Mouse (Mus musculus): Measurements from ENCODE around the gene Prdm1. TPM values are rescaled to one million over a fixed set of nuclear protein-coding genes. Genes with fewer than 3 reads are reported as not detected.

Prdm1 gene
- polyA plus RNA-seq, 1 experiment from 2014 or later = 2.8 TPM

DNA sequence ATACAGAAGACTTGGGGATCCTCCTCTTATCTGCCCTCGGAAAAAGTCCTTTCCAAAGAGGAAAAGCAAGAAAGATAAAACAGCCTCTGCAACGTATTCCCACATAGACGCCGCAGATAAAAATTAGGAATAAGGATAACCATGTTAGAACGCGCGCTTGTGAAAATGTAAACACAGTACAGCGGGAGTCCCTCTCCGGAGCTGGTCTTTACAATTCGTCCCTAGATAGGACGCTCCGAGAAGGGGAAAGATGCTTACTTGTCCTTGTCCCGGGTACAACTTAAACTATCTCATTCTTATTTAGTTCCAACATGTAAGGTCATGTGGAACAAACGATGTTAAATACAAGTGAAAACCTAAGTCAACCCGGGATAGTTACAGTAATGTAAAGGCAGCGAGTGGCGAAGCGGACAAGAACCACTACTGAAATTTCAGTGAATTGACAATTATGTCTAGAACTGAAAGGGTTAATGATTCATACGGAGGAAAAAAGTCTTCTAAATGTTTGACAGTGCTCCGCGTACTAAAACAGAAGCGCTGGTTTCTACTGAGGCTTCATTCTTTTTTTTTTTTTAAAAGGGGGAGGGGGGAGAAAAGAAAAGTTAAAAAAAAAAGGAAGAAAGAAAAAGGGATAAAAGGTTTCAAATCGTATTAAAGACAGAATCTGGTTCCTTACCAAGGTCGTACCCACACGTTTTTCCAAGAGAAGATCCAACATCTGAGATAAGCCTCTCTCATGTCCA is 70.3 kb downstream of the Prdm1 start:
- no peaks in the 10 kb centered on the region for H3K36me3 ChIP-seq (ENCODE audit: control insufficient read depth, insufficient read depth, low read length)
- under 1% methylated on average over 25 of the region's 25 CpGs for WGBS
- H3K27ac ChIP-seq (ENCODE audit: low read length) = no peak overlapping the region
- H3K4me3 ChIP-seq (ENCODE audit: low read depth, low read length) = peak overlapping the region; percentile 46
- no peaks in the 10 kb centered on the region for H3K9me3 ChIP-seq (ENCODE audit: control insufficient read depth, low read depth, low read length)
- peak overlapping the region; percentile 77 for H3K4me2 ChIP-seq (replicated peaks; ENCODE audit: low read depth, low read length)
- ATAC-seq (ENCODE audit: insufficient number of reproducible peaks, insufficient read depth, low FRiP score, low read depth) = no peak
- peaks cover 3% of the 10 kb centered on the region; the same call in 1 of the 2 replicates for H3K4me1 ChIP-seq (ENCODE audit: control insufficient read depth, insufficient read depth, low read length)
- no peaks in the 10 kb centered on the region; the same call in 1 of the 2 replicates for H3K27me3 ChIP-seq (ENCODE audit: control insufficient read depth, insufficient read depth, low read length)
- H3K9ac ChIP-seq (replicated peaks; ENCODE audit: low read depth, low read length) = no peak overlapping the region

DNA sequence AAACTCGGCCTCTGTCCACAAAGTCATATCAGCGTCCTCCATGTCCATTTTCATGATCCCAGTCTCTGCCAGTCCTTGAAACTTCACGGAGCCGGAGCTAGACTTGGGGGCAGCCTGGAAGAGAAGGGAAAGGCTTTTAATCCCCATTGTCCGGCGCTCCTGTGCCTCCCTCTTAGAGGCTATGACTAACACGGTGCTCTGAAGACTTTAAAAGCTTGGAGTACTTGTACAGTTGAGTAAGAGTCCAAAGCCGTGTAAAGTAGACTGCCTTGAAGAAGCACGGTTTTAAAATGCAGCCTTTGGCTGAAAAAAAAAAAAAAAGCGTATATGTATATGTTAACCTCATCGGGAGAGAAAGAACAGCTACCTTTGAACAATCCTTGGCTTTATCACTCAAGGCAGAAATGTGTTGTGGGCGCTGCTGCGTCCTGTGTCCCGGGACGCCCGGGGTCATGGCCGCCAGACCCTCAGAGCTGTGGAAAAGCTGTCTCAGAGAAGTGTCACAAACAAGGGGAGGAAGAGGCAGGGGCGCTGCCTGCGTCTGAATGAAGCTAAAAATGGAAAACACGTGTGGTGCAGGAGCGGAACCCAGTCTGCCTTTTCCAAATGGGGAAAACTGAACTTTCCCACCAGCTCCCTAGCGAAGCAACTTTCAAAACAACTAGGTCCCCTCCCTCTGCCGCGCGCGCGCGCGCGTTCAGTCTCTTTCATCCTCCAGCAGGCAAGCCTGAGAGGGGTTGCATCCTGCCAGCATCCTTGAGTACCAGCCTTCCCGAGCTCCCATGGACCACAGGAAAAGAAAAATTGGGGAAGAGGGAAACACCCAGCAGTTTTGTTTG is 71.3 kb downstream of the Prdm1 start:
- Histone ChIP-seq H3K4me1 (ENCODE audit: control insufficient read depth, insufficient read depth, low read length) (peaks cover 3% of the 10 kb centered on the region; the same call in 1 of the 2 replicates), H3K9me3 (ENCODE audit: control insufficient read depth, low read depth, low read length) (no peaks in the 10 kb centered on the region)

DNA sequence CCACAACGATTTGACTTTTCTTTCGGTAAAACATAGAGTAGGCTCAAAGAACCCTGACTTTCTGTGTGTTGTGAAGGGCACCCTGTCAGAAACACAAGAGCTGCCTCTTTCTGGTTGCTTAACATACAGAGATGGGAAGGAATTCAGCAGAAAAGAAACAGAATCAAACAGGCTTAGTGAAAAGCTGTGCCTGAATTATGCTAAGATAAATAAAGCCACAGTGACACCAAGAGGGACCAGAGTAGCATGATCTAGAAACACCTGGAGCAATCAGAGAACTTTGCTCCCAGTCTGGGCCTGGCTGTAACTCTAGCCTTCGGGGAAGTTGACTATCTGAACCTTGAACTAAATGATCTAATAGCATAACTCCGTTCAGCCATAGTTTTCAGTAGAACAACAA is 73.5 kb downstream of the Prdm1 start:
- Histone ChIP-seq H3K4me2 (replicated peaks; ENCODE audit: low read depth, low read length) (no peak overlapping the region), H3K36me3 (ENCODE audit: control insufficient read depth, insufficient read depth, low read length) (no peaks in the 10 kb centered on the region), H3K4me1 (ENCODE audit: control insufficient read depth, insufficient read depth, low read length) (peaks cover 3% of the 10 kb centered on the region; the same call in 1 of the 2 replicates), H3K9me3 (ENCODE audit: control insufficient read depth, low read depth, low read length) (no peaks in the 10 kb centered on the region), H3K27ac (ENCODE audit: low read length) (no peak overlapping the region), H3K4me3 (ENCODE audit: low read depth, low read length) (no peak overlapping the region), H3K27me3 (ENCODE audit: control insufficient read depth, insufficient read depth, low read length) (no peaks in the 10 kb centered on the region; the same call in 1 of the 2 replicates), H3K9ac (replicated peaks; ENCODE audit: low read depth, low read length) (no peak overlapping the region)
- no peak for ATAC-seq (ENCODE audit: insufficient number of reproducible peaks, insufficient read depth, low FRiP score, low read depth)
- 50% methylated on average over 4 of the region's 4 CpGs for WGBS

More for the DNA sequence above, 71.3 kb downstream of the Prdm1 start:
- no peak for ATAC-seq (ENCODE audit: insufficient number of reproducible peaks, insufficient read depth, low FRiP score, low read depth)
- Histone ChIP-seq H3K4me2 (replicated peaks; ENCODE audit: low read depth, low read length) (peak overlapping the region; percentile 77), H3K27ac (ENCODE audit: low read length) (no peak overlapping the region), H3K9ac (replicated peaks; ENCODE audit: low read depth, low read length) (no peak overlapping the region), H3K27me3 (ENCODE audit: control insufficient read depth, insufficient read depth, low read length) (no peaks in the 10 kb centered on the region; the same call in 1 of the 2 replicates), H3K36me3 (ENCODE audit: control insufficient read depth, insufficient read depth, low read length) (no peaks in the 10 kb centered on the region), H3K4me3 (ENCODE audit: low read depth, low read length) (peak overlapping the region; percentile 46)
- under 1% methylated on average over 31 of the region's 31 CpGs for WGBS

GRCm38 (mm10) chr10:44454111-44454510 is 74.2 kb downstream of the Prdm1 start:
- H3K9ac ChIP-seq (replicated peaks; ENCODE audit: low read depth, low read length) = no peak overlapping the region
- no peak overlapping the region for H3K27ac ChIP-seq (ENCODE audit: low read length)
- H3K4me3 ChIP-seq (ENCODE audit: low read depth, low read length) = no peak overlapping the region
- peaks cover 3% of the 10 kb centered on the region; the same call in 1 of the 2 replicates for H3K4me1 ChIP-seq (ENCODE audit: control insufficient read depth, insufficient read depth, low read length)
- 50% methylated on average over 2 of the region's 2 CpGs for WGBS
- no peak for ATAC-seq (ENCODE audit: insufficient number of reproducible peaks, insufficient read depth, low FRiP score, low read depth)
- no peak overlapping the region for H3K4me2 ChIP-seq (replicated peaks; ENCODE audit: low read depth, low read length)
- H3K36me3 ChIP-seq (ENCODE audit: control insufficient read depth, insufficient read depth, low read length) = no peaks in the 10 kb centered on the region
- no peaks in the 10 kb centered on the region for H3K27me3 ChIP-seq (ENCODE audit: control insufficient read depth, insufficient read depth, low read length)
- H3K9me3 ChIP-seq (ENCODE audit: control insufficient read depth, low read depth, low read length) = no peaks in the 10 kb centered on the region

DNA sequence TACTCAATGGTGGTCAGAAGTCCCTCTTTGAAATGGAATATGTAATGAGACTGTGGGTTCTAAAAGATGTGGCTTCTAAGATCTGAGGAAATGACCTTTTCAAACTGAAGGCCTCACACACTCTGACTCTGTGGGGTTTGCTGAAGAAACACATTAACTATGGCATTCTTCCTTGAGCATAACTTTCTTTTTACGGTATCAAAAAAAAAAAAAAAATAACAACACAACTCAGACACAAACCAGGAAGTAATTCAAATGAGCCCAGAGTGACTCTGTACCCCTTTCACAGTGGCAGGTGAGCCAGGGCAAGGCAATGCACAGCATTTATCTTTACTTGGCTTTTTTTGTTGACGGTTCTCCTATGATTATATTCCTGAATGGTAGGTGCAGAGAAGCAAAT is 77.5 kb downstream of the Prdm1 start:
- 87% methylated on average over 2 of the region's 2 CpGs for WGBS
- no peaks in the 10 kb centered on the region for H3K9me3 ChIP-seq (ENCODE audit: control insufficient read depth, low read depth, low read length)
- no peak overlapping the region for H3K4me2 ChIP-seq (replicated peaks; ENCODE audit: low read depth, low read length)
- H3K27ac ChIP-seq (ENCODE audit: low read length) = no peak overlapping the region
- H3K4me3 ChIP-seq (ENCODE audit: low read depth, low read length) = no peak overlapping the region
- no peaks in the 10 kb centered on the region for H3K36me3 ChIP-seq (ENCODE audit: control insufficient read depth, insufficient read depth, low read length)
- no peak for ATAC-seq (ENCODE audit: insufficient number of reproducible peaks, insufficient read depth, low FRiP score, low read depth)
- no peaks in the 10 kb centered on the region for H3K27me3 ChIP-seq (ENCODE audit: control insufficient read depth, insufficient read depth, low read length)
- no peak overlapping the region for H3K9ac ChIP-seq (replicated peaks; ENCODE audit: low read depth, low read length)
- H3K4me1 ChIP-seq (ENCODE audit: control insufficient read depth, insufficient read depth, low read length) = 0 out of 2 replicates have a peak, but pooled peaks cover 4% of the 10 kb centered on the region

DNA sequence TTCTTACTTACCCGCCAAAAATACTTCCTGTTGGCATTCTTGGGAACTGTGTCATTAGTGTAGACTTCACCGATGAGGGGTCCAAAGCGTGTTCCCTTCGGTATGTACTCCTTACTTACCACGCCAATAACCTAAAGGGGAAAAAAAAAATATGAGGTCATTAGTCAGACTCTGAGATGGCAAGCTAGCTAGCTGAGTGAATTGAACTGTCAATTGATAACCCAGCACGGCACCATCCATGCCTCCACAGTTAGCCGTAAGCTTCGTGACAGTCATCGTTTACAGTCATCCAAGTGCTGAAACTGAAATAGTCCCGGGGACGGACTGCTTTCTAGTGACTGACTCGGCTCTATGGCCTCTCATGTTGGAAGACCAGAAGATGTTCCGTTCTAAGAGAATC is 78.2 kb downstream of the Prdm1 start:
- WGBS = 86% methylated on average over 13 of the region's 13 CpGs
- H3K27ac ChIP-seq (ENCODE audit: low read length) = no peak overlapping the region
- 0 out of 2 replicates have a peak, but pooled peaks cover 4% of the 10 kb centered on the region for H3K4me1 ChIP-seq (ENCODE audit: control insufficient read depth, insufficient read depth, low read length)
- H3K36me3 ChIP-seq (ENCODE audit: control insufficient read depth, insufficient read depth, low read length) = no peaks in the 10 kb centered on the region
- no peak overlapping the region for H3K4me2 ChIP-seq (replicated peaks; ENCODE audit: low read depth, low read length)
- H3K9ac ChIP-seq (replicated peaks; ENCODE audit: low read depth, low read length) = no peak overlapping the region
- ATAC-seq (ENCODE audit: insufficient number of reproducible peaks, insufficient read depth, low FRiP score, low read depth) = no peak
- no peak overlapping the region for H3K4me3 ChIP-seq (ENCODE audit: low read depth, low read length)
- H3K9me3 ChIP-seq (ENCODE audit: control insufficient read depth, low read depth, low read length) = no peaks in the 10 kb centered on the region
- no peaks in the 10 kb centered on the region for H3K27me3 ChIP-seq (ENCODE audit: control insufficient read depth, insufficient read depth, low read length)

DNA sequence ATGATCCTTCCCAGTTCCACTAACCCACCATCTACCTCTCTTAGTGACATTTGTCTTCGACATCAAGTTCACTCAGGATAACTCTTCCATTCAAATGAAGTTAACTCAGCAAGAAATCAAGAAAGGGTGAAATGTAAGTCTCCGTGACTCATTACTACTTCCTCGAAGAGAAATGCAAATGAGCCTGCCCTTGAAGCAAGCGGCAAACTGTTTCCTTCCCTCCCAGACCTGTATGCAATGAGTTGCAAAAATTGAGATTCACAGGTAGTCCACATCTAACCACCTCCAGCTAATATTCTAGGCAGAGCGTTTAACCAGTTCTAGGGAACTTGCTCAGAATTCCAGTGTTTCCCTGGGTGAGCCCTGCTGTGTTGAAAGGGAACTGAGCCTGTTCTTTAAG is 78.6 kb downstream of the Prdm1 start:
- Histone ChIP-seq H3K27ac (ENCODE audit: low read length) (no peak overlapping the region), H3K36me3 (ENCODE audit: control insufficient read depth, insufficient read depth, low read length) (no peaks in the 10 kb centered on the region), H3K9me3 (ENCODE audit: control insufficient read depth, low read depth, low read length) (no peaks in the 10 kb centered on the region), H3K9ac (replicated peaks; ENCODE audit: low read depth, low read length) (no peak overlapping the region), H3K27me3 (ENCODE audit: control insufficient read depth, insufficient read depth, low read length) (no peaks in the 10 kb centered on the region), H3K4me2 (replicated peaks; ENCODE audit: low read depth, low read length) (no peak overlapping the region), H3K4me1 (ENCODE audit: control insufficient read depth, insufficient read depth, low read length) (0 out of 2 replicates have a peak, but pooled peaks cover 4% of the 10 kb centered on the region), H3K4me3 (ENCODE audit: low read depth, low read length) (no peak overlapping the region)
- no peak for ATAC-seq (ENCODE audit: insufficient number of reproducible peaks, insufficient read depth, low FRiP score, low read depth)
- WGBS = 83% methylated on average over 5 of the region's 5 CpGs

DNA sequence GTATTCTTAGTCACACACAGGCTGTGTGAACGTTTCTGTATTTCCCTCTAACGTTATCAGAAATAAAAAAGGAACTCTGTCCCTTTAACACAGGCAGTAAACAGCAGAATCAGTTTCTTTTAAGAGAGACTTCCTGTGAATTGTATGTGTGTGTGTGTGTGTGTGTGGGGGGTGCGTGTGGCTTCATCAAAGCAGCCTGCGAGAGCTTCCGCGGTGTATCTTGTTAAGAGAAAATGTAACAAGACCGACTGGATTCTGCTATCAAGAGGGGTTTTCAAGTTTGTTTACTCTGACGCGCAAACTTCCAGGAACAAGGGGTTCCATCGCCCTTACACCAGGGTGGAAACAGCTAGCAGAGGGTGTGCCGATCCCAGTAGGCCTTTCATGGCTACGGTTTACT is 80.1 kb downstream of the Prdm1 start:
- no peaks in the 10 kb centered on the region for H3K36me3 ChIP-seq (ENCODE audit: control insufficient read depth, insufficient read depth, low read length)
- H3K27me3 ChIP-seq (ENCODE audit: control insufficient read depth, insufficient read depth, low read length) = no peaks in the 10 kb centered on the region
- 0 out of 2 replicates have a peak, but pooled peaks cover 4% of the 10 kb centered on the region for H3K4me1 ChIP-seq (ENCODE audit: control insufficient read depth, insufficient read depth, low read length)
- WGBS = 14% methylated on average over 12 of the region's 12 CpGs
- H3K4me2 ChIP-seq (replicated peaks; ENCODE audit: low read depth, low read length) = peak overlapping the region; percentile 24
- ATAC-seq (ENCODE audit: insufficient number of reproducible peaks, insufficient read depth, low FRiP score, low read depth) = no peak
- H3K4me3 ChIP-seq (ENCODE audit: low read depth, low read length) = peak overlapping the region; percentile 4; the same call in 1 of the 2 replicates
- H3K9me3 ChIP-seq (ENCODE audit: control insufficient read depth, low read depth, low read length) = no peaks in the 10 kb centered on the region
- H3K9ac ChIP-seq (replicated peaks; ENCODE audit: low read depth, low read length) = no peak overlapping the region
- peak overlapping the region; percentile 39; the same call in 1 of the 2 replicates for H3K27ac ChIP-seq (ENCODE audit: low read length)

All from stomach, embryonic 14.5 days (tissue).